Mouse (Mus musculus): ENCODE results near the gene Erv3.

Gene Erv3

DNA sequence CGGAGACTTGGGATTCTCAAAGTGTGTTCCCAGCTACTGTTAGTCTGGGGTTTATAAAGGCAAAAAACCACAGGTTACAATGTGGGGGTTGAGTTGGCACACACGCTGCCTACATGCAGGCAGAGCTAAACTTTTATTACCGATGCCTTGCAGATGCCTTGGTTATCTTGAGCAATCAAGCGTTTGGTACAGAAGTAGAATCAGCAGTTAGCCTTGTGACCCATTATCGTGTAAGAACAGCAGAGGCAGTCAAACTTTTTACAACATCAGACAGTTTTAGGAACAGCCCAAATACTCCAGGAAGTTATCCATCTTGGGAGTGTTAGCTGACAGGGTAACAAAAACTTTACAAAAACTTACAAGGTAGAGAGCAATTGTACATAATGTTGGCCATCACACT lies at the start of gene Erv3:
TSS of gene Erv3 (minus strand) at position 27 of the 400 bp plus-strand sequence.
- no peak for DNase-seq

DNA sequence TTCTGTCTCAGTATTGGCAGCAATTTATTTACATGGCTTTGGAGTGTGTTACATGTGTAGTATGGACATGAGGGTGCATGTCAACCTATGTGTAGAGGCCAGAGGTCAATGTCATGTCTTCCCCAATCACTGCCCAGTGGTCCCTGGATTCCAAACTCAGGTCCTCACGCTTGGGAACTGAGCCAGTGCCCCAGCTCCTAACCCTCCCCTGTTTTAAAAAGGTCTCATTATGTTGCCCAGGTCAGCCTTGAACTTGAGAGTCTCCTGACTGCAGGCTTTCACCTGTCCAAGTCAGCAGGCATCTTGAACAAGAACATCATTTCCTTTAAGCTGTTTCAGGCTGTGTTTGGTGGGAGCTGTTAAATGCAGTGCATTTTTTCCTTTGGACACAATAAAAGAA lies 49.4 kb upstream of the Erv3 start:
- DNase-seq = no peak

- no peak for DNase-seq
Observed at GRCm38 (mm10) chr2:131908351-131908861, 48.9 kb upstream of the Erv3 start.

DNA sequence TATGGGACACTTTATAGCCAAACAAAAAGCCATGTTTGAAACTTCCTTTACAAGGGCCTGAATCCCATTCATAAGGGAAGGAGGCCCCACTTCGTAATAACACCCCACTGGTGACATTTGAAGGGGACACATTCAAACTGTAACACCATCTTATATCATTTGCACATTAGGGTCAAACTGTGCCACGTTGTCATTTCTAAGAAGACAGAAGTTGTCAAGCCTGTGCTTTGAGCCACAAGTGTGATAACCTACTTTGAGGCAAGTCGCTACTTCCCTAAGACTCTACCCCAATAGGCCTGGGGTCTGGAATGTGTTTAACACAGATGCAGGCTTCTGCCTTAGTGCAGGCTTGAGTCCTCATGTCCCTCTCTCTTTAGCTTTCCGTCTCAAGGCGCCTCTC lies 47.8 kb upstream of the Erv3 start:
- no peak for DNase-seq

- DNase-seq = no peak
Observed at GRCm38 (mm10) chr2:131906846-131907245, 47.3 kb upstream of the Erv3 start.

DNA sequence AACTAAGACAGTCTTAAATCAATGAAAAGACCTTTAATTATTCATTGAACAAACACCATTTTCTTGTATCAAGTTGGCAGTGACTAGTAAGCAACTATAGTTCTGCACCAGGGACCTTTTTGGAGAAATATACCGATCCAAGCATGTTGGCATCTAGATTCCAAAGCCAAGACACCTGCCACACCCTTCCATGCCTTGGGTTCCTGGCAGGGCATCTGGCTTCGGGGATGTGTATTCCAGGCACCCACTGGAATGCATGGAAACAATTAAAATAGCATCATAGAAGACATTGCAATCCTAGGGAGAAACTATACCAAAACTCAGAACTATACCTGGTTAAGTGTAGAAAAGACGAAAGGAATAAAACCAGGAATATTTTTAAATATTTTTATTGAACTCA lies 46.7 kb upstream of the Erv3 start:
- DNase-seq = no peak

GRCm38 (mm10) chr2:131905776-131906175 lies 46.2 kb upstream of the Erv3 start:
- DNase-seq = no peak

DNA sequence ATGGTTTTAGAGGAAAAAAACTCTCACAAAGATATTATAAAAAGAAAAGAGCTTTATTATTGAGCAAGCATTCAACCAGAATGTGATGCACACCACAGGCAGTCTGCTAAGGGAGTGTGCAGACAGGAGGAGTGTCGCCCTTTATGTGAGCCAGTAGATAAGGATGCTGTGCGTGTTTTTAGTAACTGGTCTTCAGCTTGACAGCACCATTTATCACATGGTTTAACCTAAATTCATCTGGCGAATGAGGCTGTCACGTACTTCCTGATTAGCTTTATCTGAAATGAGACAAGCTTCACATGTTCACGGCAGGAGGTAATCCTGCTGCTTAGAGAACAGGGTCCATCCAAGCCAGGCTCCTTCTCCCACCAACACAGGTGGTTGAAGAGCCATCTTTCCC lies 45.5 kb upstream of the Erv3 start:
- DNase-seq = no peak

GRCm38 (mm10) chr2:131902867-131903266 lies 43.3 kb upstream of the Erv3 start:
- no peak for DNase-seq

- DNase-seq = no peak
Observed at GRCm38 (mm10) chr2:131902423-131902822, 42.9 kb upstream of the Erv3 start.

GRCm38 (mm10) chr2:131897336-131898109 lies 38.0 kb upstream of the Erv3 start:
- no peak for DNase-seq

- DNase-seq = no peak
Observed at GRCm38 (mm10) chr2:131896011-131896410, 36.5 kb upstream of the Erv3 start.

GRCm38 (mm10) chr2:131895106-131895505 lies 35.6 kb upstream of the Erv3 start:
- DNase-seq = no peak

DNA sequence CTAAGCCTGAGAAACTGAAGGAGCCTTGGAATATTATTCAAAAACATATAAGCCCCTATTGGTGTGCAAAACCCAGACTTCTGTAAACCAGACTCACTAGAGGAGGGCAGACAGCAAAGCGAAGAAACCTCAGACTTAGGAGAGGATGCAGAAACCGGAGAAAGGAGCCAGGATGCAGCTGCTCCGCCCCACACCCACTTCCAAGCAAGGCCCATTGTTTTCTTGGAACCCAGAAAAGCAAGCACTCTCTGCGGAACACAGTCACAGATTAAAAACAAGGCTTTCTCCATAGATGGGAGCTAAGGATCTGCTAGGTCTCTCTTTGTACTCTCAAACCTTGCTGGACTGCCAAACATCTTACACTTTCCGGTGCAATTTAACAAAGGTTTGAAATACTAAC lies 33.0 kb upstream of the Erv3 start:
- DNase-seq = no peak

GRCm38 (mm10) chr2:131888233-131888632 lies 28.7 kb upstream of the Erv3 start:
- DNase-seq = no peak

- DNase-seq = no peak
Observed at GRCm38 (mm10) chr2:131886503-131887160, 27.1 kb upstream of the Erv3 start.

DNA sequence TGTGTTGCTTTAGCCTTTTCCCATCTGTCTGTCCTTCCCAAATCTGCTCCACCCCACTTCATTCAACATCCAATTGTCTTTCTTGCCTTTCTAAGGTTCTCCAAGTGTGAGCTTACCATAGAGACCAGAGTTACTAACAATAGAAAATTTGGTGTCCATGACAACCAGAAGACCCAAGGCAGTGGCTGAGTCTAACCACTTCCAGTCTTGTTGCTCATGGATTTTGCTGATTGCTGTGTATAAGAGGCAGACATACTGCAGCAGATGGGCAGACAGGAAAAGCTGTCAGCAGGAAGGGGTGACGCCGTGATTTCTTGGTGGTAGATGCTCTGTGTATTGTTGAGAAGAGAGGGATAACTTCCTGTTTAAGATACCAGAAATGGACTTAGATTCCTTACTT lies 23.6 kb upstream of the Erv3 start:
- no peak for DNase-seq

DNA sequence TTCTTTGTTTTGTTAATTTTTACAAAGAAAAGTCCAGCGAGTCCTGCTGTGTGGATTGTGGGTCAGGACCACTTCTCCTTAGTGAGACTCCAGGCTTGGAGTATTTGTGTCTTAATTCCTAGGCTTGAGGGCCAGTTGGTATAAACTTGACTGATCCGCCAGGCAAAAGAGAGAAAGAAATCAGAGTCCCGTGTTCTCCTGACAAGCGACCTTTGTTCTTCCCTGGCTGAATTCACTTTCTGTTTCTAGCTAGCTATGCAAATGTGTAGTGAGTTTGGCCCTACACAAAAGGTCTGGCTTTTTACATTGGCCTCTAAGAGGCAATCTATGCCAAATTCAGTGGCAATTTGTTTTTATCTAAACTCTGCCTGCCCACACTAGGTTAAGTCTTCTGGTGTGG lies 22.2 kb upstream of the Erv3 start:
- no peak for DNase-seq

GRCm38 (mm10) chr2:131876551-131877265 lies 17.2 kb upstream of the Erv3 start:
- no peak for DNase-seq

DNA sequence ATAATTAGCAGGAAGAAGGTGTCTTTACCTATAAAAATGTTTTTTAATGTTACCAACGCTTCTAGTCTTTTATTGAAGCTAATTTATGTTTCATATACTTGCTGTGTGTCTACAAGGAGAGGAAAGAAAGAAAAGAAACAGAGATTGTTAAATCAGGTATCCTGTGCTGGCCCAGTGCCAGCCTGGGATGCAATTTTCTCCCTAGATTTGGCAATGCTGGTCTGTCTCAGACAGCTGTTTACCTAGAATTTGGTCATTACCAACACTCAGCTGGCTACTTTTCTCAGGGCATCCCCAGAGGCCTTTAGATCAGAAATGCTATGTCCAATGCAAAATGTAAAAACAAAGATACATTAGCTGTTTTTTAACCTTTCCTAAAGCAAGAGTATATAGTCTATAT lies 13.8 kb upstream of the Erv3 start:
- no peak for DNase-seq

DNA sequence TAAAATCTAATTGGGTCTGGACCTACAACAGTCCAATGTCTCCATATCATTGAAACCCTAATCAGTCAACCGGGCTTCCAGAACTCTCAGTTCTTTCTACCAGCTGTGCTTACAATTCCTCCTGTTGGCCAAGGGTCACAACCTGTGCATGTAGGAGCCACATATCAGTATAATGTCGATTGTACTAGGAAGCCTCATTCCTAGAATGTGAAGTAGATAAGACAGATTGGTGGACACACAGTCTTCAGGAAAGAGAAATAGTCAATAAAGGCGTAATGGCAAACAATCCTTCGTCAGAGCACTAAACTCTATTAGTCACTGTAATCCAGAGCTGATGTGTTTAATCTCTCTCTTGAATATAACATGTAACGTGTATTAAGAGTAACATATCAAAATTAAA lies 9.4 kb upstream of the Erv3 start:
- no peak for DNase-seq

DNA sequence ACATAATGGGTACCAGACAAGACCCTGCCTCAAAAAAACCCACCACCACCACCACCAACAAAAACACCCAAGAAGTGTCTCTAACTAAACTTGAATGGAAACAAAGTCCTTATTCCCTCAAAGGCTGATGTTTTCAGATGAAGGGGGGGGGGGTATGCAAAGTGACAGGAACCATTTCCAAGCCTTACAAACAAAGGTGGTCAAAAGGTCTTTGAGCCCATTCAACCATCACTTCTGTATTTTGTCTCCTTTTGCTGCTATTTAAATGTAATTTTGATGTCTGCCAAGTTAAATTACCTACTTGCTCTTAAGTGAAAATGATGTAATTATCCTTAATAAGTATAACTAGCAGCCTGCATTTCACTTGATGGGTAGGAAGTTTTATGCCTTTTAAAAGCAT lies 7.1 kb upstream of the Erv3 start:
- no peak for DNase-seq

- DNase-seq = no peak
Observed at GRCm38 (mm10) chr2:131864262-131864796, 4.8 kb upstream of the Erv3 start.

Data from cerebellum, postnatal 36 days (tissue).